Mouse (Mus musculus): Measurements from ENCODE around the gene Cntn3. TPM values are rescaled to one million over a fixed set of nuclear protein-coding genes. Genes with fewer than 3 reads are reported as not detected.

The Cntn3 gene
- polyA plus RNA-seq, 1 experiment from 2014 or later = 0.33 TPM

DNA sequence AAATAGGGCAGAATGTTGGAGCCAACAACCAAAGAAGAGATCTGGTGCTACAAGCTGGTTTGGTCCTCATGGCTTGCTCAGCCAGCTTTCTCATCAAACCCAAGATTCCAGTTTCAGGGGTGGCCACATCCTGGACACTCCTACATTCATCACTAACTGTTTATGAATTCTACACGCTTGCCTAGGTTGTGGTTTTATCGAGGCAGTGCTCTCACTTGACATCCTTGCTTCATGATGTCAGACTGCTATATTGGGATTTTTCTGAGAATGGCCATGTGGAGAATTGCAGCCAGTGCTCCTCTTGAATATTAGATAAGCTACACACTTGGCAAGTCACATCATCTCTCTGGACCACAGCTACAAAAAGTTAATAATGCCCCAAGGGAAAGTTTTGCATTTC is 452.9 kb downstream of the Cntn3 start:
- Histone ChIP-seq H3K4me1 (no peaks in the 10 kb centered on the region), H3K27me3 (ENCODE audit: insufficient read depth, poor library complexity, severe bottlenecking) (no peaks in the 10 kb centered on the region), H3K27ac (no peak overlapping the region), H3K9me3 (no peaks in the 10 kb centered on the region), H3K4me3 (no peak overlapping the region), H3K36me3 (no peaks in the 10 kb centered on the region)
- no peak for DNase-seq (ENCODE audit: low spot score)
- 55% methylated on average over 2 of the region's 2 CpGs for WGBS

DNA sequence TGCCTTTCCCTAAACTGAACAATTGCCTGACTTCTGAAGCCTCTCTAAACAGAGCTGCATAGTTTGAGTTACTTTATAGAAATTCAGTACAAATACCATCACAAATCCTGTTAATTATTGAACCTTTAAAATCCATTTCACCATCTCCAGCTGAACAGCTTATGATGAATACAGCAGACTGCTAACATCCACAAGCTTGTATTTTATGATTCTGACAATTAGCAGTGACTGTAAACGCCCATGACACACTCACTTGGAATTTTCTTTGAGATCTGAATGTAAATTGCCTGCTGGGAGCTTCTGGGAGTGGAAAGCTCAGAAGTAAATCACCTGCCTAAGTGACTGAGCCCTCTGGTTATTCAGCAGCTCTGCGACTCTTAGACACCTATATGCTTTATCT is 459.3 kb downstream of the Cntn3 start:
- 71% methylated on average over 2 of the region's 2 CpGs for WGBS

More for the DNA sequence above, 459.3 kb downstream of the Cntn3 start:
- H3K4me3 ChIP-seq = no peak overlapping the region
- H3K36me3 ChIP-seq = no peaks in the 10 kb centered on the region
- H3K27me3 ChIP-seq (ENCODE audit: insufficient read depth, poor library complexity, severe bottlenecking) = no peaks in the 10 kb centered on the region
- H3K27ac ChIP-seq = no peak overlapping the region
- no peaks in the 10 kb centered on the region for H3K9me3 ChIP-seq
- H3K4me1 ChIP-seq = no peaks in the 10 kb centered on the region
- no peak for DNase-seq (ENCODE audit: low spot score)

All from heart, embryonic 10.5 days (tissue).